Mouse (Mus musculus): ENCODE results near the gene Wwox.

DNA sequence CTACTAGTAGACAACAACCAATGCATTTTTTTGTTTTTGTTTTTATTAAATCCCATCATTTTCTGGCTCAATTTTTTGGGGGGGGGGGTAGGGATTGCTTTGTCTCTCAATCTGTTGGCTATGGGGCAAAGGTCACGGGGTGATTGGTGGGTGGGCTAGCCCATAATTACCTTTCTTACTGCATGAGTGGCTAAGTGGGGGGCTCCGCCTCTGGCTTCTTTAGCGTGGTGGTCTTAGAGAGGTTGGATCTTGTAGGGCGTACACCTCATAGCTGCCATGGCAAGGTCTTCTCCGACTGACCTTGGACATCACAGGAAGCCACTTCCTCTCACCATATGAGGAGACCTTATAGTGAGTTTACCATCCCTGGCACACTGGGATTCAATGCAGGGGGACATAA lies 721.0 kb downstream of the Wwox start:
- no peak for TF ChIP-seq GATA1 (IDR thresholded peaks at IDR 0.05; ENCODE audit: borderline replicate concordance, low read length)
- no peak for TF ChIP-seq FLI1 (IDR thresholded peaks at IDR 0.05; ENCODE audit: low read length)

All from megakaryocyte, embryonic 14.5 days (primary cell).